Mouse (Mus musculus): ENCODE measurements at regions not wholly inside any gene's neighbourhood (a gene's known extent, or its start where the extent isn't known, plus 50 kb on each side); places are given as distances from the start of the nearest gene placed in this dataset.

DNA sequence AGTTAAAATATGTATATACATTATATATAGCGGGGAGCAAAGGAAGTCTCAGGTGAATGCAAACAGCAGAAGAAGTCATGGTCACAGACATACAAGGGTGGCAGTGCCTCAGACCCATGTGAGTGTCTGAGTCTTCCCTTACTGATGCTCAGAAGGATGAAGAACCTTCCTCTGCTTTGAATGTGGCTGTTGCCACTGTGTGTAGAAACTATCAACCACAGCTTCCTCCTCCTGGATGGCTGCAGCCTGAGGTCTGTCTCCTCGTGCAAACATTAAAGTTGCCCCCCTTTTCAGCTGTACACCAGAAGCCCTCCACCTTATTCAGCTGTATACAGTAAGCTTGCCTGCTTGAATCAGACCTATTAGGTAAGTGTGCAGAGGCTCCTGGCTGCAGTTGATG, 79.4 kb upstream of the Tspan5 start:
- DNase-seq (ENCODE audit: low read depth, low spot score): no peak

DNA sequence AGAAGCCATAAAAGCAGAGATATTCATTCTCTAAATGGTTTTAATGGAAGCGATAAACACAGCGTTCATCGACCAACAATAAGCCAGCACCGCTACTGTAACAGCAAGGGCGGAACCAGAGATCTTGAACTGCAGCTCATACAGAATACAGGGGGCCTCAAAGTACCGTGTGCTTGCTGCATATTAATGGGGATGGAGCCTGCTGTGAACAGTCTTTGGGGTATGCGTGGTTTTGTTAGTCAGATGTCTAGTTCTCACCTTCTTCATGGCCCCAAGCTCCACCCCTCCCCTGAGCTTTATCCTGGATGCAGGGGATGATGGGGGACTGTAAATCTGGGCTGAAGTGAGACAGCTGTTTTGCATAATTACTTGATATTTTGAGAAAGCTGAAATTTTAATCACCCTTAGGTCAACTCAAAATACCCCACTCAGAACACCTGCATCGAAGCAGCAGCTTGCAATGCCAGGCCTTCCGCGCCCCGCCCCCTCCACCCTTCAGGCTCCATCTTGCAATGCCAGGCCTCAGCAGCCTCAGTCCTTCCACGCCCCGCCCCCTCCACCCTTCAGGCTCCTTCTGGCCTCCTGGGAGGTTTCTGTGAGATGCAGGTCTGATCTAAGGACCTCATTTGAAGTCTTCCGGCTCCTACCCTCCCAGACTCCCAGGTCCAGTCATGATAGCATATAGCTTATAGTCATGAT, 73.5 kb upstream of the Tspan5 start:
- DNase-seq (ENCODE audit: low read depth, low spot score): no peak

DNA sequence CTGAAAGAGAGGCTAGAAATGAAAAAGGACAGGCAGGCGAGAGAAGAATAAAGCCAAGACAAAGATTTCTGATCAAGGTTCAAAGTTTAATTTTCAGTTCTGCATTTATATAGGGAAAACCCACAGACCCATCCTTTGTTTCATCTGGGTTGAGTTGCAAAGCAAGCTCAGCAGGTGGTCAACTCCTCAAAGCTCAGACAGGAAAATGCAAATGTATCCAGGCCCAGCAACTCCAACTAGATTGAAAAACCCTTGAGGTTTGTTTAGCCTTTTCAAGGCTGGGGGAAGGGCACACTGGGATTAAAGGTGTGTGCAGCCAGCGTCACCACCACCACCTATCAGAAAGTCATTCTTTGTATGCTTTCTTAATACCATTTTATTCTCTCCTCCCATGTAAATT, 66.1 kb upstream of the Tspan5 start:
- DNase-seq (ENCODE audit: low read depth, low spot score): no peak

DNA sequence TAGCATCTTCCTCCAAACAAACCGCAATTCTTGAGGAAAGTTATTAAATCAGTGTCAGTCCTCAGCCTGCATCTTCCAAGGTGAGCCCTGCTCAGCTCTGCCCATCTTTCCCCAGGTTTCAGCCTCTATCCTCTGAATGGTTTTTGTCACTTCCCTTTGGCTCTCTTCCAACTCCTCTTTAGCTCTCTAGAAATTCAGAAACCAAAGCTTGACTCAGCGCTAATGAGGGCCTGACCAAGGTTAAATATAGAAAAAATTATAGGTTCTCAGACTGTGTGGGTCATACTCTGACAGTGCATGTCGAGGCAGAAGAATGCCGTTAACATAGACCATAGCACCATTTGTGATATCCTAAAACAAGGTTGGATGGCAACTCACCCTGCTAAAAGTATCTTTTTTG, 63.6 kb upstream of the Tspan5 start:
- no peak for DNase-seq (ENCODE audit: low read depth, low spot score)

DNA sequence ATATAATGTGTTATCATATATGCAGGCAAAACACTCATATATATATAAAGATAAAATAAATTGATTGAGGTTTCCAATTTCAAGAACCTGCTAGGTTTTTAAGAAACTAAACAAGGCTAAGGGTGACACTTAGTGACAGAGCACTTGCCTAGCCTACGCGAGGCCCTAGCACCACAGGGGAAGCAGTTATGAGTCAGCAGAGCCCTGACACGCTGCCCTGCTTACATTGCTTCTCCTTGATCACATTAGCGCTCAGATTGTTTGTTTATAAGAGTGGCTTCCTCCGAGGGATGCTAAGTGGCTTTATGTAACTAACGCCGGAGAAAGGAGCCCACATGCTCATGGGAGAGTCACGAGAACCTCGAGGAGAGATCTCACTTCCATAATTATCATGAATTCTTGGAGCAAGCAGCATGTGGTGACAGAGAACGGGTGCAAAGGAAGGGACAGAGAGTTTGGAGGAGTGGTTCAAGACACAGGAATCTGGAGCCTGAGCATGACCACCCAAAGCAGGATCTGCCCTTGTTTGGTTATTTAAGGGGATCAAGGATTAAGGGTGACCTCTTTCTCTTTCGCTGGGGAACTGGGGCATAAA, 55.3 kb upstream of the Tspan5 start:
- DNase-seq (ENCODE audit: low read depth, low spot score): no peak

DNA sequence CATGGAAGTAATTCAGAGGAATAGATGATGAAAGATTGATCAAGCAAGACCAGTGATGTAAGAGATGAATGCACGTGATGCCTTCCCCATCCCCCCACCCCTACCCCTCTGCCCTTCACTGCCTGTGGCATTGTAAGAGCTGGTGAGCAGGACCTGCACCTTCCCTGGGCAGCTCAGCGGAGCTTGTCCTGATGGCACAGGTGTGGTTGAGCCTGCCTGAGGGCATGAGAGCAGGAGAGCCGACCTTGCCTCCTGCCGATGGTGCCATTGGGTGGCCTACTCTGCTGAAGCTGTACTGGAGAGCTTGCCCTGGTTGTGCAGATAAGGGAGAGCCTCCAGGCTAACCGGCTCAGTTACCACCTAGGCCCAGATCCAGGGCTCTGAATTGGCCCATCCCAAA, 53.4 kb upstream of the Tspan5 start:
- no peak for DNase-seq (ENCODE audit: low read depth, low spot score)

All from c-Kit-negative CD71-positive TER-119-positive erythroid progenitor cells, embryonic 14.5 days (primary cell).